Mouse (Mus musculus) spleen, adult 2 months (tissue): ENCODE measurements around the gene Klk14. TPM values are rescaled to one million over a fixed set of nuclear protein-coding genes. Genes with fewer than 3 reads are reported as not detected.

ENCODE experiments used
- DNase-seq, 2 experiments: peaks; one replicate each; pipeline versions ENCODE4 v3.0.0 to v3.0.0-alpha.2; 2012 to 2021; ENCODE audit warnings: low spot score in 2 of 2, low read depth in 1 of 2
- H3K27ac ChIP-seq: fragments of 200-500 bp; 2 replicates; pipeline ENCODE4 v1.5.1; 2012; ENCODE audit warnings: low read length, inconsistent platforms; ENCODE audit not compliant: insufficient read depth
- H3K27me3 ChIP-seq: fragments of 200-500 bp; 2 replicates; pipeline ENCODE4 v1.6.1; 2012; ENCODE audit warnings: mild to moderate bottlenecking, moderate library complexity, low read length, inconsistent platforms; ENCODE audit not compliant: control insufficient read depth, insufficient read depth
- H3K36me3 ChIP-seq: fragments of 200-500 bp; 2 replicates; pipeline ENCODE4 v1.6.1; 2012; ENCODE audit warnings: mild to moderate bottlenecking, low read length, inconsistent platforms; ENCODE audit not compliant: control insufficient read depth, insufficient read depth
- H3K4me1 ChIP-seq: fragments of 200-500 bp; 2 replicates; pipeline ENCODE4 v1.6.1; 2011; ENCODE audit warnings: inconsistent platforms; ENCODE audit not compliant: control insufficient read depth, insufficient read depth, insufficient read length
- H3K4me3 ChIP-seq: fragments of 200-500 bp; 2 replicates; pipeline ENCODE4 v1.5.1; 2011; ENCODE audit warnings: mild to moderate bottlenecking, inconsistent platforms; ENCODE audit not compliant: insufficient read depth, insufficient read length; ENCODE audit errors: extremely low read depth
- CTCF ChIP-seq: fragments of 200-500 bp; IDR thresholded peaks from 2 replicates; pipeline ENCODE4 v1.5.1; 2011; ENCODE audit warnings: mild to moderate bottlenecking, inconsistent platforms; ENCODE audit not compliant: insufficient read depth, insufficient read length, insufficient replicate concordance; ENCODE audit errors: extremely low read depth
- POLR2A ChIP-seq: fragments of 200-500 bp; IDR thresholded peaks from 2 replicates; pipeline ENCODE4 v1.6.1; 2011; ENCODE audit warnings: low read depth, low read length, inconsistent platforms
- WGBS: fragments of 180-500 bp; shearing (Covaris S2); methylation state at CpG from one replicate; pipeline ENCODE4 v1.1.7; 2018; 5-methylcytosine and 5-hydroxymethylcytosine counted together
- polyA plus RNA-seq: library from polyadenylated mRNA; depleted of rRNA; stranded (reverse); fragments of >200 nt; gene quantifications from 2 replicates; pipeline ENCODE4 v1.2.3, GENCODE M21; 2012; rRNA removed

Gene Klk14
- not detected in 2 replicates for polyA plus RNA-seq

GRCm38 (mm10) chr7:43690118-43690517, at the start of gene Klk14:
Gene Klk14, plus strand, starts transcription at chr7:43690418.
- no peak for DNase-seq
- no peak for TF ChIP-seq POLR2A
- TF ChIP-seq CTCF, result no peak
- Histone ChIP-seq H3K27ac (no peak within 1 kb of the TSS), H3K4me3 (no peak within 1 kb of the TSS), H3K4me1 (no peaks in the 10 kb centered on the region), H3K27me3 (no peaks in the 10 kb centered on the region), H3K36me3 (no peaks in the 10 kb centered on the region)

GRCm38 (mm10) chr7:43642587-43642986, 47.6 kb upstream of the Klk14 start:
- peak overlapping the region; percentile 15; the same call in 1 of the 2 replicates for H3K27ac ChIP-seq
- no peak for DNase-seq
- no peaks in the 10 kb centered on the region for H3K27me3 ChIP-seq
- no peaks in the 10 kb centered on the region for H3K36me3 ChIP-seq
- H3K4me3 ChIP-seq, result no peak overlapping the region
- TF ChIP-seq POLR2A (no peak), CTCF (no peak)
- 77% methylated on average over 5 of the region's 5 CpGs for WGBS
- no peaks in the 10 kb centered on the region for H3K4me1 ChIP-seq

GRCm38 (mm10) chr7:43643046-43643652, 47.1 kb upstream of the Klk14 start:
- Histone ChIP-seq H3K36me3 (no peaks in the 10 kb centered on the region), H3K4me3 (no peak overlapping the region), H3K27me3 (no peaks in the 10 kb centered on the region), H3K27ac (peak overlapping the region; percentile 15; the same call in 1 of the 2 replicates), H3K4me1 (no peaks in the 10 kb centered on the region)
- TF ChIP-seq CTCF, result no peak
- no peak for TF ChIP-seq POLR2A
- 73% methylated on average over 17 of the region's 17 CpGs for WGBS
- no peak for DNase-seq

GRCm38 (mm10) chr7:43652683-43653082, 37.5 kb upstream of the Klk14 start:
- Histone ChIP-seq H3K27me3 (no peaks in the 10 kb centered on the region), H3K36me3 (no peaks in the 10 kb centered on the region), H3K4me3 (no peak overlapping the region), H3K4me1 (no peaks in the 10 kb centered on the region), H3K27ac (no peak overlapping the region)
- WGBS, result 89% methylated on average over 6 of the region's 6 CpGs
- DNase-seq, result no peak
- TF ChIP-seq CTCF, result no peak
- TF ChIP-seq POLR2A, result no peak

- DNase-seq, result no peak
- 11% methylated on average over 3 of the region's 3 CpGs for WGBS
- no peak overlapping the region for H3K4me3 ChIP-seq
These were observed 35.7 kb upstream of the Klk14 start for GRCm38 (mm10) chr7:43654519-43654918.

GRCm38 (mm10) chr7:43656232-43656631, 34.0 kb upstream of the Klk14 start:
- H3K27ac ChIP-seq, result 0 out of 2 replicates have a peak overlapping the region, but pooled peaks have one; percentile 19
- WGBS, result 19% methylated on average over 6 of the region's 6 CpGs
- no peaks in the 10 kb centered on the region for H3K4me1 ChIP-seq
- no peaks in the 10 kb centered on the region for H3K36me3 ChIP-seq
- no peaks in the 10 kb centered on the region for H3K27me3 ChIP-seq
- TF ChIP-seq POLR2A (no peak), CTCF (no peak)
- H3K4me3 ChIP-seq, result no peak overlapping the region; the same call in 1 of the 2 replicates
- no peak for DNase-seq

More at GRCm38 (mm10) chr7:43654519-43654918, 35.7 kb upstream of the Klk14 start:
- Histone ChIP-seq H3K4me1 (no peaks in the 10 kb centered on the region), H3K36me3 (no peaks in the 10 kb centered on the region), H3K27ac (0 out of 2 replicates have a peak overlapping the region, but pooled peaks have one; percentile 51), H3K27me3 (no peaks in the 10 kb centered on the region)
- TF ChIP-seq CTCF (no peak), POLR2A (no peak)

- peak within 1 kb of the TSS; percentile 21 for H3K4me3 ChIP-seq
- H3K4me1 ChIP-seq, result no peaks in the 10 kb centered on the region
- H3K36me3 ChIP-seq, result no peaks in the 10 kb centered on the region
- DNase-seq, result no peak
- H3K27ac ChIP-seq, result peak within 1 kb of the TSS; percentile 19; the same call in 1 of the 2 replicates
- TF ChIP-seq CTCF, result no peak
- H3K27me3 ChIP-seq, result no peaks in the 10 kb centered on the region
- 32% methylated on average over 1 of the region's 1 CpGs for whole genome bisulfite sequencing
These were observed 30.2 kb upstream of the Klk14 start, which contains the start of gene Siglece for GRCm38 (mm10) chr7:43660002-43660401. Gene Siglece, minus strand, starts transcription at chr7:43660161.
